Mouse (Mus musculus) MEL (cell line): Measurements from ENCODE around the gene Lypd5. TPM values are rescaled to one million over a fixed set of nuclear protein-coding genes. Genes with fewer than 3 reads are reported as not detected.

Source experiments
- DNase-seq: peaks from one replicate; pipeline ENCODE4 v3.0.0; 2011; ENCODE audit warnings: low read depth, low spot score
- H3K27ac ChIP-seq: 2 replicates; pipeline ENCODE4 v1.5.1; 2012; ENCODE audit warnings: low read depth, mild to moderate bottlenecking, control low read depth, low read length, moderate library complexity; ENCODE audit not compliant: control insufficient read depth
- H3K27me3 ChIP-seq, 2 experiments: fragments of 150-350 bp in 1 of 2; sonication (generic) in 1 of 2; 2 replicates each; pipeline ENCODE4 v1.6.1; 2012; ENCODE audit warnings: low read length in 2 of 2, mild to moderate bottlenecking in 2 of 2, improper control_type of control experiment in 1 of 2, moderate library complexity in 1 of 2; ENCODE audit not compliant: insufficient read depth in 2 of 2, control insufficient read depth in 1 of 2
- H3K36me3 ChIP-seq, 2 experiments: 2 replicates each; pipeline ENCODE4 v1.6.1; 2012 to 2014; ENCODE audit warnings: low read length in 2 of 2, improper control_type of control experiment in 1 of 2, inconsistent platforms in 1 of 2, mild to moderate bottlenecking in 1 of 2; ENCODE audit not compliant: insufficient read depth in 2 of 2, control insufficient read depth in 1 of 2
- H3K4me1 ChIP-seq, 2 experiments: fragments of 150-350 bp in 1 of 2; sonication (generic) in 1 of 2; 2 replicates each; pipeline ENCODE4 v1.6.1; 2012; ENCODE audit warnings: low read length in 2 of 2, improper control_type of control experiment in 1 of 2, mild to moderate bottlenecking in 1 of 2; ENCODE audit not compliant: insufficient read depth in 2 of 2, control insufficient read depth in 1 of 2
- H3K4me3 ChIP-seq, 2 experiments: fragments of 150-350 bp in 1 of 2; sonication (generic) in 1 of 2; 2 replicates each; pipeline ENCODE4 v1.5.1; 2012; ENCODE audit warnings: low read depth in 2 of 2, low read length in 2 of 2, mild to moderate bottlenecking in 2 of 2, moderate library complexity in 2 of 2, control low read depth in 1 of 2, improper control_type of control experiment in 1 of 2; ENCODE audit not compliant: control insufficient read depth in 1 of 2, insufficient read depth in 1 of 2
- H3K79me2 ChIP-seq: 2 replicates; pipeline ENCODE4 v1.6.1; 2012; ENCODE audit warnings: mild to moderate bottlenecking, low read length, moderate library complexity; ENCODE audit not compliant: control insufficient read depth, poor library complexity, insufficient read depth
- H3K9ac ChIP-seq: 2 replicates; pipeline ENCODE4 v1.6.1; 2012; ENCODE audit warnings: low read depth, mild to moderate bottlenecking, control low read depth, low read length, moderate library complexity; ENCODE audit not compliant: control insufficient read depth, poor library complexity, severe bottlenecking
- H3K9me3 ChIP-seq: fragments of 150-350 bp; sonication (generic); replicated peaks from 2 replicates; pipeline ENCODE4 v1.6.1; 2012; ENCODE audit warnings: mild to moderate bottlenecking, low read length, improper control_type of control experiment, moderate library complexity; ENCODE audit not compliant: insufficient read depth
- BHLHE40 ChIP-seq: IDR thresholded peaks from 2 replicates; pipeline ENCODE4 v1.6.1; 2012; ENCODE audit warnings: low read depth, mild to moderate bottlenecking, inconsistent platforms, low read length, improper control_type of control experiment, borderline replicate concordance
- CHD1 ChIP-seq: IDR thresholded peaks from 2 replicates; pipeline ENCODE4 v1.6.1; 2012; ENCODE audit warnings: low read depth, mild to moderate bottlenecking, inconsistent platforms, low read length, improper control_type of control experiment
- CTCF ChIP-seq, 3 experiments: IDR thresholded peaks in 2 of 3; conservative IDR thresholded peaks in 1 of 3; 2 replicates each; pipeline ENCODE4 v1.5.1; 2011 to 2012; ENCODE audit warnings: low read length in 3 of 3, low read depth in 2 of 3, mild to moderate bottlenecking in 2 of 3, improper control_type of control experiment in 1 of 3, inconsistent platforms in 1 of 3, mixed read lengths in 1 of 3, moderate library complexity in 1 of 3; ENCODE audit not compliant: control insufficient read depth in 1 of 3, insufficient read depth in 1 of 3, poor library complexity in 1 of 3, severe bottlenecking in 1 of 3
- EP300 ChIP-seq, 2 experiments: IDR thresholded peaks; 2 replicates each; pipeline ENCODE4 v1.6.1; 2011; ENCODE audit warnings: improper control_type of control experiment in 2 of 2, low read length in 2 of 2, low read depth in 1 of 2, mild to moderate bottlenecking in 1 of 2
- GATA1 ChIP-seq: IDR thresholded peaks from 2 replicates; pipeline ENCODE4 v1.6.1; 2011; ENCODE audit warnings: low read depth, low read length, improper control_type of control experiment
- HCFC1 ChIP-seq: IDR thresholded peaks from 2 replicates; pipeline ENCODE4 v1.6.1; 2012; ENCODE audit warnings: low read depth, mild to moderate bottlenecking, inconsistent platforms, low read length, improper control_type of control experiment, moderate library complexity
- JUND ChIP-seq: IDR thresholded peaks from 2 replicates; pipeline ENCODE4 v1.6.1; 2011; ENCODE audit warnings: low read depth, mild to moderate bottlenecking, improper control_type of control experiment, low read length
- KAT2A ChIP-seq: conservative IDR thresholded peaks from 2 replicates; pipeline ENCODE4 v1.6.1; 2012; ENCODE audit warnings: low read depth, low read length, improper control_type of control experiment, inconsistent platforms
- MAFK ChIP-seq: IDR thresholded peaks from 2 replicates; pipeline ENCODE4 v1.6.1; 2011; ENCODE audit warnings: low read depth, mild to moderate bottlenecking, low read length, improper control_type of control experiment, borderline replicate concordance
- MAX ChIP-seq: IDR thresholded peaks from 2 replicates; pipeline ENCODE4 v1.6.1; 2011; ENCODE audit warnings: low read length, improper control_type of control experiment
- MAZ ChIP-seq: IDR thresholded peaks from 2 replicates; pipeline ENCODE4 v1.6.1; 2012; ENCODE audit warnings: low read depth, mild to moderate bottlenecking, inconsistent platforms, low read length, improper control_type of control experiment
- MEF2A ChIP-seq: IDR thresholded peaks from 2 replicates; pipeline ENCODE4 v1.6.1; 2014; ENCODE audit warnings: low read depth, mild to moderate bottlenecking, inconsistent platforms, low read length, improper control_type of control experiment; ENCODE audit not compliant: poor library complexity, insufficient replicate concordance, severe bottlenecking; ENCODE audit errors: extremely low read depth
- MYC ChIP-seq: IDR thresholded peaks from 2 replicates; pipeline ENCODE4 v1.6.1; 2011; ENCODE audit warnings: low read depth, mild to moderate bottlenecking, low read length, improper control_type of control experiment, moderate library complexity
- NRF1 ChIP-seq: IDR thresholded peaks from 2 replicates; pipeline ENCODE4 v1.6.1; 2014; ENCODE audit warnings: low read depth, mild to moderate bottlenecking, inconsistent platforms, low read length, improper control_type of control experiment, moderate library complexity; ENCODE audit not compliant: poor library complexity, insufficient read depth, severe bottlenecking
- POLR2A ChIP-seq, 2 experiments: IDR thresholded peaks; 2 replicates each; pipeline ENCODE4 v1.6.1; 2011 to 2012; ENCODE audit warnings: low read length in 2 of 2, mild to moderate bottlenecking in 2 of 2, control low read depth in 1 of 2, improper control_type of control experiment in 1 of 2, low read depth in 1 of 2, moderate library complexity in 1 of 2; ENCODE audit not compliant: control insufficient read depth in 1 of 2, insufficient read depth in 1 of 2, poor library complexity in 1 of 2
- POLR2AphosphoS2 ChIP-seq: IDR thresholded peaks from 2 replicates; pipeline ENCODE4 v1.6.1; 2011; ENCODE audit warnings: low read length, improper control_type of control experiment
- POLR2AphosphoS5 ChIP-seq: IDR thresholded peaks from 2 replicates; pipeline ENCODE4 v1.6.1; 2012; ENCODE audit warnings: low read depth, borderline replicate concordance, mild to moderate bottlenecking, inconsistent platforms, low read length, moderate library complexity, mixed read lengths
- SIN3A ChIP-seq: IDR thresholded peaks from 2 replicates; pipeline ENCODE4 v1.6.1; 2012; ENCODE audit warnings: low read length, improper control_type of control experiment, inconsistent platforms
- SMC3 ChIP-seq: IDR thresholded peaks from 2 replicates; pipeline ENCODE4 v1.6.1; 2011; ENCODE audit warnings: low read depth, low read length, improper control_type of control experiment
- TAL1 ChIP-seq: IDR thresholded peaks from 2 replicates; pipeline ENCODE4 v1.6.1; 2012; ENCODE audit warnings: mild to moderate bottlenecking, inconsistent platforms, low read length, moderate library complexity, mixed read lengths
- TBP ChIP-seq: IDR thresholded peaks from 2 replicates; pipeline ENCODE4 v1.8.0; 2011; ENCODE audit warnings: low read depth, low read length, improper control_type of control experiment
- TCF12 ChIP-seq: IDR thresholded peaks from 2 replicates; pipeline ENCODE4 v1.6.1; 2014; ENCODE audit warnings: low read depth, mild to moderate bottlenecking, inconsistent platforms, low read length, improper control_type of control experiment, moderate library complexity
- UBTF ChIP-seq: IDR thresholded peaks from 2 replicates; pipeline ENCODE4 v1.6.1; 2012; ENCODE audit warnings: low read depth, mild to moderate bottlenecking, inconsistent platforms, low read length, improper control_type of control experiment, moderate library complexity, borderline replicate concordance; ENCODE audit not compliant: insufficient read depth
- USF1 ChIP-seq: IDR thresholded peaks from 2 replicates; pipeline ENCODE4 v1.6.1; 2014; ENCODE audit warnings: low read depth, mild to moderate bottlenecking, inconsistent platforms, low read length, improper control_type of control experiment, moderate library complexity
- USF2 ChIP-seq, 2 experiments: IDR thresholded peaks; 2 replicates each; pipeline ENCODE4 v1.6.1; 2011 to 2012; ENCODE audit warnings: improper control_type of control experiment in 2 of 2, low read length in 2 of 2, borderline replicate concordance in 1 of 2, inconsistent platforms in 1 of 2, low read depth in 1 of 2, mild to moderate bottlenecking in 1 of 2; ENCODE audit not compliant: insufficient read depth in 1 of 2
- ZMIZ1 ChIP-seq: IDR thresholded peaks from 2 replicates; pipeline ENCODE4 v1.6.1; 2012; ENCODE audit warnings: low read depth, mild to moderate bottlenecking, inconsistent platforms, low read length, improper control_type of control experiment, moderate library complexity
- ZNF384 ChIP-seq: IDR thresholded peaks from 2 replicates; pipeline ENCODE4 v1.6.1; 2012; ENCODE audit warnings: low read depth, mild to moderate bottlenecking, inconsistent platforms, low read length, improper control_type of control experiment
- polyA plus RNA-seq, 2 experiments: library from polyadenylated mRNA; stranded (reverse) in 1 of 2; unstranded in 1 of 2; fragments of >175 nt in 1 of 2; fragments of >200 nt in 1 of 2; gene quantifications; 2 replicates each; pipeline versions ENCODE4 v1.2.1 to v1.2.4; 2012; ENCODE audit warnings: low replicate concordance in 2 of 2, low read depth in 1 of 2; ENCODE audit not compliant: insufficient read length in 2 of 2, insufficient read depth in 1 of 2, missing spikeins in 1 of 2
- total RNA-seq: library from RNA; depleted of rRNA; stranded (reverse); fragments of 300-350 nt; gene quantifications from 2 replicates; pipeline ENCODE4 v1.2.3, GENCODE M21; 2012

Lypd5 gene
- total and polyA plus RNA-seq, 3 experiments, result not detected

DNA sequence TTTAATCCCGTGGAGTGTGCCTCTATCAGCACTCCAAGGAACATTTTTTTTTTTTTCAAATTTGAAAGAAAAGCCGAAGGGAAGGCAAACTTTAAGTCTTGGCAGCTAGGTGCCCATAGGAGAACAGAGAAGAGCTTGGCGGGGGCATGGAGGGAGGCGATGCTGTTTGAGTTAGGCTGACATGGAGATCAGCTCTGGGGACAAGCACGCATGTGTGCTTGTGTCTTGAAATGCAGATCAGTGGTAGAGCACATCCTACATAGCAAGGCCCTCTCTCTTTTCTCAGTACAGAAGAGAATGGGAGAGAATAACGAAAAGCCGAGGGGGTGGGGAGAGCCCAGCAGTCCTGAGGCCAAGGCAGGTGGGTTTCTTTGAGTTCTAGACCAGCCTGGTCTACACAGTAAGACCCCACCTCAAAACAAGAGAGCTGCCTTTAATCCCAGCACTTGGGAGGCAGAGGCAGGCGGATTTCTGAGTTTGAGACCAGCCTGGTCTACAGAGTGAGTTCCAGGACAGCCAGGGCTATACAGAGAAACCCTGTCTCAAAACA is 49.4 kb downstream of the Lypd5 start:
- Histone ChIP-seq H3K79me2 (peaks cover 32% of the 10 kb centered on the region), H3K36me3 (peaks cover 2 to 40% of the 10 kb centered on the region in 2 experiments; a peak in 3 of 4 replicates), H3K9ac (peak overlapping the region; percentile 75)

DNA sequence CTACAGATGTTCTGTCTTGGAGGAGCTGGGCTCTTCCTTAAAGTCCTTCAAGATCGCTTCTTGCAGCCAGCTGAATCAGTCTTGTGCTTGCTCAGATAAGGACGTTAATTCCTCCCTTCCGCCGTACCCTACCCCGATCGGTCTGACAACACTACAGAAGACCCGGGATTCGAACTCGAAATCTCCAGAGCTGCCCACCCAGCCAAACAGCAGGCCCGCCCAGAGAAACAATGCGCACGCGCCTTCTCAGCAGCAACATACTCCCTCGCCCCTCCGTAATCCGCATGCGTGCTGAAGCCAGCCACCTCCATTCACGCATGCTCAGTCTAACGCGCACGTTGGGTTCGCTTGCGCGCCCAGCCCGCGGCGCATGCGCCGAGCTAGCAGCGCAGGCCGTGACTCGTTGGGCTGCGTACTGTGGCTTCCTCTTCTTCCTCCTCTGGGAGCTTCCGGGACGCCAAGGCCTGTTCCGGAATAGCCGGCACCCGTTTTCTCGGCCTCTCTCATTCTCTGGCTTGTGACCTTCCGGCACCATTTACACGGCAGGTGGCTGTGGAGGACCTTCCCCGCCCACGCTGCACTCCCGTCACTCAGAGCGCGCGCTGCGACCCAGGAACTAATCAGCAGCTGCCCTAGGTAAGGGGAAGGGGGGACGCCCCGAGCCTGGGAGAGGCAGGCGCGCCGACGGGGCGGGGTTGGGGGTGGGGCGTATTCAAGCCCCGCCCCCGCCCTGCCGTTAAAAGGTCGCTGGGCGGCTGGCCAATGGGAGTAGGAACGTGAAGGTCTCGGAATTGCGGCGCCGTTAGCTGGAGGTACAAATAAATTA is 50.5 kb downstream of the Lypd5 start, which contains the start of gene Smg9:
Smg9 (plus strand) TSS at position 364 of the 826 bp plus-strand sequence.
- peaks cover 32% of the 10 kb centered on the region for H3K79me2 ChIP-seq
- peak within 1 kb of the TSS; percentile 98 for H3K27ac ChIP-seq
- no peaks in the 10 kb centered on the region for H3K9me3 ChIP-seq
- peak within 1 kb of the TSS; percentile 72 to 82 for H3K4me3 ChIP-seq
- H3K9ac ChIP-seq, result peak within 1 kb of the TSS; percentile 94
- H3K4me1 ChIP-seq, result peaks cover 17 to 42% of the 10 kb centered on the region in 2 experiments
- DNase-seq, result peak; percentile 99
- no peaks in the 10 kb centered on the region for H3K27me3 ChIP-seq
- H3K36me3 ChIP-seq, result peaks cover 2 to 35% of the 10 kb centered on the region in 2 experiments; a peak in 3 of 4 replicates
- TF ChIP-seq KAT2A (peak; percentile 60; the same call in 1 of the 2 replicates), POLR2AphosphoS5 (no peak; the same call in 1 of the 2 replicates), MAFK (no peak), USF1 (no peak), ZNF384 (no peak), UBTF (no peak), TCF12 (peak; percentile 43), SIN3A (peak; percentile 78), SMC3 (no peak), MAZ (peak; percentile 16; the same call in 1 of the 2 replicates), CHD1 (no peak), TAL1 (peak; percentile 66), HCFC1 (peak; percentile 84), EP300 (IDR thresholded peaks at IDR 0.05; ENCODE audit: low read depth in 1 of 2, low read length in 2 of 2) (peak in 1 of 2 experiments; percentile 69; a peak in 2 of 4 replicates), NRF1 (peak; percentile 91), MEF2A (no peak), GATA1 (peak; percentile 69), MYC (peak; percentile 84), POLR2A (IDR thresholded peaks at IDR 0.05; ENCODE audit: control insufficient read depth in 1 of 2, insufficient read depth in 1 of 2, low read depth in 1 of 2, low read length in 2 of 2, poor library complexity in 1 of 2) (peak; percentile 65 to 90; a peak in 3 of 4 replicates), TBP (peak; percentile 95; the same call in 1 of the 2 replicates), MAX (peak; percentile 85), ZMIZ1 (peak; percentile 98), POLR2AphosphoS2 (peak; percentile 75), BHLHE40 (0 out of 2 replicates have a peak, but pooled peaks have one; percentile 11), JUND (no peak), USF2 (IDR thresholded peaks at IDR 0.05; ENCODE audit: borderline replicate concordance in 1 of 2, insufficient read depth in 1 of 2, low read depth in 1 of 2, low read length in 2 of 2) (no peak), CTCF (IDR thresholded peaks at IDR 0.05 in 2 of 3, conservative IDR thresholded peaks at IDR 0.05 in 1 of 3; ENCODE audit: control insufficient read depth in 1 of 3, insufficient read depth in 1 of 3, low read depth in 2 of 3, low read length in 3 of 3, poor library complexity in 1 of 3, severe bottlenecking in 1 of 3) (no peak)

More for the DNA sequence above, 49.4 kb downstream of the Lypd5 start:
- TF ChIP-seq TBP (0 out of 2 replicates have a peak, but pooled peaks have one; percentile 7), POLR2A (IDR thresholded peaks at IDR 0.05; ENCODE audit: control insufficient read depth in 1 of 2, insufficient read depth in 1 of 2, low read depth in 1 of 2, low read length in 2 of 2, poor library complexity in 1 of 2) (no peak)
- peak; percentile 58 for DNase-seq
- peaks cover 19 to 46% of the 10 kb centered on the region in 2 experiments for H3K4me1 ChIP-seq
- H3K9me3 ChIP-seq, result no peaks in the 10 kb centered on the region
- H3K27ac ChIP-seq, result peak overlapping the region; percentile 95
- peak overlapping the region; percentile 59 to 63 for H3K4me3 ChIP-seq
- H3K27me3 ChIP-seq, result no peaks in the 10 kb centered on the region
